Mouse (Mus musculus) MEL (cell line): ENCODE results near the gene Borcs8. TPM values are rescaled to one million over a fixed set of nuclear protein-coding genes. Genes with fewer than 3 reads are reported as not detected.

Experiments
- DNase-seq: peaks from one replicate; pipeline ENCODE4 v3.0.0; 2011; ENCODE audit warnings: low read depth, low spot score
- H3K27ac ChIP-seq: 2 replicates; pipeline ENCODE4 v1.5.1; 2012; ENCODE audit warnings: low read depth, mild to moderate bottlenecking, control low read depth, low read length, moderate library complexity; ENCODE audit not compliant: control insufficient read depth
- H3K27me3 ChIP-seq, 2 experiments: fragments of 150-350 bp in 1 of 2; sonication (generic) in 1 of 2; 2 replicates each; pipeline ENCODE4 v1.6.1; 2012; ENCODE audit warnings: low read length in 2 of 2, mild to moderate bottlenecking in 2 of 2, improper control_type of control experiment in 1 of 2, moderate library complexity in 1 of 2; ENCODE audit not compliant: insufficient read depth in 2 of 2, control insufficient read depth in 1 of 2
- H3K36me3 ChIP-seq, 2 experiments: 2 replicates each; pipeline ENCODE4 v1.6.1; 2012 to 2014; ENCODE audit warnings: low read length in 2 of 2, improper control_type of control experiment in 1 of 2, inconsistent platforms in 1 of 2, mild to moderate bottlenecking in 1 of 2; ENCODE audit not compliant: insufficient read depth in 2 of 2, control insufficient read depth in 1 of 2
- H3K4me1 ChIP-seq, 2 experiments: fragments of 150-350 bp in 1 of 2; sonication (generic) in 1 of 2; 2 replicates each; pipeline ENCODE4 v1.6.1; 2012; ENCODE audit warnings: low read length in 2 of 2, improper control_type of control experiment in 1 of 2, mild to moderate bottlenecking in 1 of 2; ENCODE audit not compliant: insufficient read depth in 2 of 2, control insufficient read depth in 1 of 2
- H3K4me3 ChIP-seq, 2 experiments: fragments of 150-350 bp in 1 of 2; sonication (generic) in 1 of 2; 2 replicates each; pipeline ENCODE4 v1.5.1; 2012; ENCODE audit warnings: low read depth in 2 of 2, low read length in 2 of 2, mild to moderate bottlenecking in 2 of 2, moderate library complexity in 2 of 2, control low read depth in 1 of 2, improper control_type of control experiment in 1 of 2; ENCODE audit not compliant: control insufficient read depth in 1 of 2, insufficient read depth in 1 of 2
- H3K79me2 ChIP-seq: 2 replicates; pipeline ENCODE4 v1.6.1; 2012; ENCODE audit warnings: mild to moderate bottlenecking, low read length, moderate library complexity; ENCODE audit not compliant: control insufficient read depth, poor library complexity, insufficient read depth
- H3K9ac ChIP-seq: 2 replicates; pipeline ENCODE4 v1.6.1; 2012; ENCODE audit warnings: low read depth, mild to moderate bottlenecking, control low read depth, low read length, moderate library complexity; ENCODE audit not compliant: control insufficient read depth, poor library complexity, severe bottlenecking
- H3K9me3 ChIP-seq: fragments of 150-350 bp; sonication (generic); replicated peaks from 2 replicates; pipeline ENCODE4 v1.6.1; 2012; ENCODE audit warnings: mild to moderate bottlenecking, low read length, improper control_type of control experiment, moderate library complexity; ENCODE audit not compliant: insufficient read depth
- CHD1 ChIP-seq: IDR thresholded peaks from 2 replicates; pipeline ENCODE4 v1.6.1; 2012; ENCODE audit warnings: low read depth, mild to moderate bottlenecking, inconsistent platforms, low read length, improper control_type of control experiment
- CHD2 ChIP-seq: IDR thresholded peaks from 2 replicates; pipeline ENCODE4 v1.6.1; 2011; ENCODE audit warnings: low read length, improper control_type of control experiment
- CTCF ChIP-seq, 3 experiments: IDR thresholded peaks in 2 of 3; conservative IDR thresholded peaks in 1 of 3; 2 replicates each; pipeline ENCODE4 v1.5.1; 2011 to 2012; ENCODE audit warnings: low read length in 3 of 3, low read depth in 2 of 3, mild to moderate bottlenecking in 2 of 3, improper control_type of control experiment in 1 of 3, inconsistent platforms in 1 of 3, mixed read lengths in 1 of 3, moderate library complexity in 1 of 3; ENCODE audit not compliant: control insufficient read depth in 1 of 3, insufficient read depth in 1 of 3, poor library complexity in 1 of 3, severe bottlenecking in 1 of 3
- ELF1 ChIP-seq: IDR thresholded peaks from 2 replicates; pipeline ENCODE4 v1.6.1; 2014; ENCODE audit warnings: low read depth, mild to moderate bottlenecking, inconsistent platforms, low read length, improper control_type of control experiment, moderate library complexity
- HCFC1 ChIP-seq: IDR thresholded peaks from 2 replicates; pipeline ENCODE4 v1.6.1; 2012; ENCODE audit warnings: low read depth, mild to moderate bottlenecking, inconsistent platforms, low read length, improper control_type of control experiment, moderate library complexity
- MAFK ChIP-seq: IDR thresholded peaks from 2 replicates; pipeline ENCODE4 v1.6.1; 2011; ENCODE audit warnings: low read depth, mild to moderate bottlenecking, low read length, improper control_type of control experiment, borderline replicate concordance
- MAX ChIP-seq: IDR thresholded peaks from 2 replicates; pipeline ENCODE4 v1.6.1; 2011; ENCODE audit warnings: low read length, improper control_type of control experiment
- MEF2A ChIP-seq: IDR thresholded peaks from 2 replicates; pipeline ENCODE4 v1.6.1; 2014; ENCODE audit warnings: low read depth, mild to moderate bottlenecking, inconsistent platforms, low read length, improper control_type of control experiment; ENCODE audit not compliant: poor library complexity, insufficient replicate concordance, severe bottlenecking; ENCODE audit errors: extremely low read depth
- MXI1 ChIP-seq: IDR thresholded peaks from 2 replicates; pipeline ENCODE4 v1.6.1; 2011; ENCODE audit warnings: mild to moderate bottlenecking, low read depth, low read length, improper control_type of control experiment
- MYB ChIP-seq: IDR thresholded peaks from 2 replicates; pipeline ENCODE4 v1.6.1; 2011; ENCODE audit warnings: mild to moderate bottlenecking, low read depth, low read length, improper control_type of control experiment
- NELFE ChIP-seq: IDR thresholded peaks from 2 replicates; pipeline ENCODE4 v1.6.1; 2011; ENCODE audit warnings: low read depth, low read length, improper control_type of control experiment
- NRF1 ChIP-seq: IDR thresholded peaks from 2 replicates; pipeline ENCODE4 v1.6.1; 2014; ENCODE audit warnings: low read depth, mild to moderate bottlenecking, inconsistent platforms, low read length, improper control_type of control experiment, moderate library complexity; ENCODE audit not compliant: poor library complexity, insufficient read depth, severe bottlenecking
- POLR2A ChIP-seq, 2 experiments: IDR thresholded peaks; 2 replicates each; pipeline ENCODE4 v1.6.1; 2011 to 2012; ENCODE audit warnings: low read length in 2 of 2, mild to moderate bottlenecking in 2 of 2, control low read depth in 1 of 2, improper control_type of control experiment in 1 of 2, low read depth in 1 of 2, moderate library complexity in 1 of 2; ENCODE audit not compliant: control insufficient read depth in 1 of 2, insufficient read depth in 1 of 2, poor library complexity in 1 of 2
- POLR2AphosphoS2 ChIP-seq: IDR thresholded peaks from 2 replicates; pipeline ENCODE4 v1.6.1; 2011; ENCODE audit warnings: low read length, improper control_type of control experiment
- POLR2AphosphoS5 ChIP-seq: IDR thresholded peaks from 2 replicates; pipeline ENCODE4 v1.6.1; 2012; ENCODE audit warnings: low read depth, borderline replicate concordance, mild to moderate bottlenecking, inconsistent platforms, low read length, moderate library complexity, mixed read lengths
- RAD21 ChIP-seq: IDR thresholded peaks from 2 replicates; pipeline ENCODE4 v1.6.1; 2011; ENCODE audit warnings: mild to moderate bottlenecking, low read depth, low read length, improper control_type of control experiment
- TBP ChIP-seq: IDR thresholded peaks from 2 replicates; pipeline ENCODE4 v1.8.0; 2011; ENCODE audit warnings: low read depth, low read length, improper control_type of control experiment
- TCF12 ChIP-seq: IDR thresholded peaks from 2 replicates; pipeline ENCODE4 v1.6.1; 2014; ENCODE audit warnings: low read depth, mild to moderate bottlenecking, inconsistent platforms, low read length, improper control_type of control experiment, moderate library complexity
- UBTF ChIP-seq: IDR thresholded peaks from 2 replicates; pipeline ENCODE4 v1.6.1; 2012; ENCODE audit warnings: low read depth, mild to moderate bottlenecking, inconsistent platforms, low read length, improper control_type of control experiment, moderate library complexity, borderline replicate concordance; ENCODE audit not compliant: insufficient read depth
- USF1 ChIP-seq: IDR thresholded peaks from 2 replicates; pipeline ENCODE4 v1.6.1; 2014; ENCODE audit warnings: low read depth, mild to moderate bottlenecking, inconsistent platforms, low read length, improper control_type of control experiment, moderate library complexity
- ZMIZ1 ChIP-seq: IDR thresholded peaks from 2 replicates; pipeline ENCODE4 v1.6.1; 2012; ENCODE audit warnings: low read depth, mild to moderate bottlenecking, inconsistent platforms, low read length, improper control_type of control experiment, moderate library complexity
- ZNF384 ChIP-seq: IDR thresholded peaks from 2 replicates; pipeline ENCODE4 v1.6.1; 2012; ENCODE audit warnings: low read depth, mild to moderate bottlenecking, inconsistent platforms, low read length, improper control_type of control experiment
- polyA plus RNA-seq, 2 experiments: library from polyadenylated mRNA; stranded (reverse) in 1 of 2; unstranded in 1 of 2; fragments of >175 nt in 1 of 2; fragments of >200 nt in 1 of 2; gene quantifications; 2 replicates each; pipeline versions ENCODE4 v1.2.1 to v1.2.4; 2012; ENCODE audit warnings: low replicate concordance in 2 of 2, low read depth in 1 of 2; ENCODE audit not compliant: insufficient read length in 2 of 2, insufficient read depth in 1 of 2, missing spikeins in 1 of 2
- total RNA-seq: library from RNA; depleted of rRNA; stranded (reverse); fragments of 300-350 nt; gene quantifications from 2 replicates; pipeline ENCODE4 v1.2.3, GENCODE M21; 2012

Gene Borcs8
- total and polyA plus RNA-seq, 3 experiments: 49.5 to 73.0 TPM; not detected in 1

DNA sequence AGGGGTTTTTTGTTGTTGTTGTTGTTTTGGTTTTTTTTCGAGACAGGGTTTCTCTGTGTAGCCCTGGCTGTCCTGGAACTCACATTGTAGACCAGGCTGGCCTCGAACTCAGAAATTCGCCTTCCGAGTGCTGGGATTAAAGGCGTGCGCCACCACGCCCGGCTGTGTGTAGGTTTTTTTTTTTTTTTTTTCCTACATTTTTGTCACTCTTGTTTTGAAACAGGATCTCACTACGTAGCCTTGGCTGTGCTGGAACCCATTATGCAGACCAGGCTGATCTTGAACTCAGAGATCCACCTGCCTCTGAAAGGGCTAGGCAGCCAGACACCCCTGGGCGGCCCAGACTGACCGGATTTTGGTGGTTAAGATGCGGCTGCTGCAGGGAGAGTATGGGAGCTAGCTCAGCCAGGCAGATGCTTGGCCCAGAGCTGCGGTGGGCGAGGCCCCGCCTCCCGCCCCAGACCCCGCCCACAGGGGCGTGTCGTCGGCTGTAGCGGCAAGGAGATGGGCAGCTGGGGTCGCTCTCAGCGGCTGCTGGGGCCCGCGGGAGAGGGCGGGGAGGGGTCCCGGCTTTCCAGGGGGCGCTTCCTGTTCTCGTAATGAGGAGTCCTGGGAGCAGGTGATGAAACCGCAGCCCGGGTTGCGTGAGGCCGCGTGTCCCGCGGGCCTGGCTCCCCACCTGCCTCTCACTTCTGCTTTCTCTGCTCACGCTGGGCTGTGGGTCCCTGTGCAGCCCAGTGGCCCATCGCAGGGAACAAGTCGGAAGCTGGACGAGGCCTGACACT is 19.0 kb downstream of the Borcs8 start:
- H3K27me3 ChIP-seq: no peaks in the 10 kb centered on the region
- peaks cover 0 to 9% of the 10 kb centered on the region in 2 experiments; a peak in 2 of 4 replicates for H3K36me3 ChIP-seq

DNA sequence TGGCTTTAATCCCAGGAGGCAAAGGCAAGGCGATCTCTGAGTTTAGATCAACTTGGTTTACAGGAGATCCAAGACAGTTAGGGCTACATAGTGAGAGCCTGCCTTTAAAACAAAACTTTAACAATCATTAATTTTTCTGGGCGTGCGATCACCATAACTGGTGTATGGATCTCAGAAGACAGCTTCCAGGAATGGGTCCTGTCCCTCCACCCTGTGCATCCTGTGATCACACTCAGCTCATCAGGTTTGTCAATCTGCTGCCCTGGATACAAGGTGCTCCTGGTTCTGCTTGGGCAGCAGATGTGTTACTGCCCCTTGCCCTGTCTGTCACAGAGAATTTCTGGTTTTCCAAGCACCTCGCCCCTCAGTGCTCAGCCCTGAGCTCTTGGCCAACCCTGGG is 19.9 kb downstream of the Borcs8 start:
- Histone ChIP-seq H3K9ac (peak overlapping the region; percentile 75), H3K4me1 (peaks cover 2 to 18% of the 10 kb centered on the region in 2 experiments), H3K4me3 (peak overlapping the region; percentile 71 to 73), H3K27me3 (no peaks in the 10 kb centered on the region), H3K9me3 (no peaks in the 10 kb centered on the region), H3K36me3 (peaks cover 0 to 9% of the 10 kb centered on the region in 2 experiments; a peak in 2 of 4 replicates), H3K27ac (peak overlapping the region; percentile 38), H3K79me2 (no peaks in the 10 kb centered on the region; the same call in 1 of the 2 replicates)
- DNase-seq: no peak
- no peak for TF ChIP-seq NRF1
- TF ChIP-seq CHD2: no peak
- TF ChIP-seq ELF1: no peak
- TF ChIP-seq POLR2AphosphoS5: no peak

More for the DNA sequence above, 19.0 kb downstream of the Borcs8 start:
- peaks cover 2 to 18% of the 10 kb centered on the region in 2 experiments for H3K4me1 ChIP-seq
- DNase-seq: peak; percentile 86
- H3K9me3 ChIP-seq: no peaks in the 10 kb centered on the region
- H3K27ac ChIP-seq: peak overlapping the region; percentile 38
- TF ChIP-seq MYB (no peak), POLR2AphosphoS2 (peak; percentile 42; the same call in 1 of the 2 replicates), USF1 (0 out of 2 replicates have a peak, but pooled peaks have one; percentile 29), MAX (peak; percentile 86), MAFK (no peak), TBP (no peak), RAD21 (no peak), MEF2A (no peak), TCF12 (peak; percentile 6; the same call in 1 of the 2 replicates), UBTF (no peak), POLR2AphosphoS5 (no peak), NELFE (peak; percentile 48), CHD1 (no peak), ZNF384 (peak; percentile 71), HCFC1 (peak; percentile 71), CTCF (IDR thresholded peaks at IDR 0.05 in 2 of 3, conservative IDR thresholded peaks at IDR 0.05 in 1 of 3; ENCODE audit: control insufficient read depth in 1 of 3, insufficient read depth in 1 of 3, low read depth in 2 of 3, low read length in 3 of 3, poor library complexity in 1 of 3, severe bottlenecking in 1 of 3) (0 out of 6 replicates have a peak, but pooled peaks of 1 of the 3 experiments have one; percentile 2), POLR2A (IDR thresholded peaks at IDR 0.05; ENCODE audit: control insufficient read depth in 1 of 2, insufficient read depth in 1 of 2, low read depth in 1 of 2, low read length in 2 of 2, poor library complexity in 1 of 2) (peak; percentile 64 to 66; a peak in 3 of 4 replicates), ZMIZ1 (no peak), MXI1 (peak; percentile 19; the same call in 1 of the 2 replicates), ELF1 (0 out of 2 replicates have a peak, but pooled peaks have one; percentile 20)
- H3K4me3 ChIP-seq: peak overlapping the region; percentile 71 to 73
- peak overlapping the region; percentile 75 for H3K9ac ChIP-seq
- H3K79me2 ChIP-seq: no peaks in the 10 kb centered on the region; the same call in 1 of the 2 replicates
